Mouse (Mus musculus): Measurements from ENCODE around the gene Tcp10c. TPM values are rescaled to one million over a fixed set of nuclear protein-coding genes. Genes with fewer than 3 reads are reported as not detected.
"Not testable (repeated sequence)": the region's sequence is repeated elsewhere in the genome, so short reads cannot be mapped to it uniquely, and the experiment has no call there.

The Tcp10c gene
- polyA plus RNA-seq, 1 experiment from 2014 or later: not detected

DNA sequence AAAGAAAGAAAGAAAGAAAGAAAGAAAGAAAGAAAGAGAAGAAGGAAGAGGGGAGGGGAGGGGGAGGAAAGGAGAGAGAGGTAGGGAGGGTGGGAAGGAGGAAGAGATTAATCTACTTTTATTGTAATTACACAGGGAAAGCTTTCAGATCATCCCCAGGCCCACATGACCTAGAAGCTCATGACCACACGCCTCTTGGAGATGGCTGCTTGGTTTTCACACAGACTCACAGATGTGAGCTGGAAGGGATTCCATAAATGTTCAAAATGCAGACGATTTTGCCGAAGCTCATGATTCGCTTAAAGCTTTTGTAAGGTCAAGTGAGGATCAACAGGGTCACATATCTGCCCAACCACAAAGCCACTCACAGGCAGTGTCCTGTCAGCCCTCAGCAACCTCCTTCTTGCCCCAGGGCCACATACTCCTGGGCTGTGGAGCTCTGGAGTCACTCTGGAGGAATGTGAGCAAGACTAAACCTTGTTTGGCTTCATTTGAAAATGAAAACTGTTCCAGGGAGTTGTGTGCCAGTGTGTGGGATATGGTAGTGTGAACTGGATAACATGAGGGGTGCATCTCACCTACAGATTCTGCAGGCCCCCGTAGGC, 49.3 kb downstream of the Tcp10c start:
- not testable (repeated sequence) for H3K36me3 ChIP-seq (ENCODE audit: control insufficient read depth, insufficient read depth, low read length); H3K9ac ChIP-seq (ENCODE audit: low read length); DNase-seq (ENCODE audit: low spot score); H3K4me2 ChIP-seq (replicated peaks; ENCODE audit: low read depth); H3K4me1 ChIP-seq (replicated peaks; ENCODE audit: control insufficient read depth, insufficient read depth); H3K27me3 ChIP-seq (ENCODE audit: control insufficient read depth, insufficient read depth, low read length); H3K27ac ChIP-seq (replicated peaks); H3K4me3 ChIP-seq (ENCODE audit: low read depth, low read length); ATAC-seq (ENCODE audit: low FRiP score, low TSS enrichment); H3K9me3 ChIP-seq (ENCODE audit: control insufficient read depth, low read length)
- WGBS: 80% methylated on average over 5 of the region's 5 CpGs

GRCm38 (mm10) chr17:13406023-13406422, 51.7 kb downstream of the Tcp10c start:
- not testable (repeated sequence) for DNase-seq (ENCODE audit: low spot score); H3K36me3 ChIP-seq (ENCODE audit: control insufficient read depth, insufficient read depth, low read length); H3K9ac ChIP-seq (ENCODE audit: low read length); H3K9me3 ChIP-seq (ENCODE audit: control insufficient read depth, low read length); H3K4me2 ChIP-seq (replicated peaks; ENCODE audit: low read depth); ATAC-seq (ENCODE audit: low FRiP score, low TSS enrichment); H3K27ac ChIP-seq (replicated peaks); H3K4me3 ChIP-seq (ENCODE audit: low read depth, low read length); H3K4me1 ChIP-seq (replicated peaks; ENCODE audit: control insufficient read depth, insufficient read depth); H3K27me3 ChIP-seq (ENCODE audit: control insufficient read depth, insufficient read depth, low read length)
- WGBS: 85% methylated on average over 3 of the region's 3 CpGs

- not testable (repeated sequence) for H3K36me3 ChIP-seq (ENCODE audit: control insufficient read depth, insufficient read depth, low read length)
- ATAC-seq (ENCODE audit: low FRiP score, low TSS enrichment): peak; percentile 22; the same call in 1 of the 2 replicates
Observed at GRCm38 (mm10) chr17:13406701-13407100, 52.3 kb downstream of the Tcp10c start.

GRCm38 (mm10) chr17:13407621-13408256, 53.4 kb downstream of the Tcp10c start:
- H3K4me1 ChIP-seq (replicated peaks; ENCODE audit: control insufficient read depth, insufficient read depth); H3K9ac ChIP-seq (ENCODE audit: low read length); H3K36me3 ChIP-seq (ENCODE audit: control insufficient read depth, insufficient read depth, low read length); H3K27me3 ChIP-seq (ENCODE audit: control insufficient read depth, insufficient read depth, low read length); DNase-seq (ENCODE audit: low spot score); H3K9me3 ChIP-seq (ENCODE audit: control insufficient read depth, low read length); H3K4me3 ChIP-seq (ENCODE audit: low read depth, low read length); H3K27ac ChIP-seq (replicated peaks); H3K4me2 ChIP-seq (replicated peaks; ENCODE audit: low read depth): not testable (repeated sequence)
- 92% methylated on average over 3 of the region's 4 CpGs for WGBS
- peak; percentile 43; the same call in 1 of the 2 replicates for ATAC-seq (ENCODE audit: low FRiP score, low TSS enrichment)

More at GRCm38 (mm10) chr17:13406701-13407100, 52.3 kb downstream of the Tcp10c start:
- H3K9me3 ChIP-seq (ENCODE audit: control insufficient read depth, low read length); H3K4me2 ChIP-seq (replicated peaks; ENCODE audit: low read depth); H3K27me3 ChIP-seq (ENCODE audit: control insufficient read depth, insufficient read depth, low read length); H3K9ac ChIP-seq (ENCODE audit: low read length); H3K27ac ChIP-seq (replicated peaks); DNase-seq (ENCODE audit: low spot score); H3K4me3 ChIP-seq (ENCODE audit: low read depth, low read length); H3K4me1 ChIP-seq (replicated peaks; ENCODE audit: control insufficient read depth, insufficient read depth): not testable (repeated sequence)
- 89% methylated on average over 5 of the region's 6 CpGs for WGBS

DNA sequence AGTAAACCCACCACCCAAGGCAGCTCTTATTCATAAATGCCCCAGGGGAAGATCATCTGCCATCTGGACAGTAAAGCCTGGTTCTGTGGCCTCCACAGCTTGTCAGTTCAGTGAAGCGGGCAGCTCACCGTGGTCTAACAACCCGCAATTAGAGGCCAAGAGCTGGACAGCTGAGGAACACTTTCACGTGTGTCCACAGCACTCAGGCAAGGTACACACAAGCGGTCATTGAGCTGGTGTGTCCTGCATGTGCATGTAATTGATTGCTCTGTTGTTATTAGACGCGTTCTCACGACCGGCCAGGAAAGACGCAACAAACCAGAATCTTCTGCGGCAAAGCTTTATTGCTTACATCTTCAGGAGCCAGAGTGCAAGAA, 53.9 kb downstream of the Tcp10c start:
- not testable (repeated sequence) for H3K4me1 ChIP-seq (replicated peaks; ENCODE audit: control insufficient read depth, insufficient read depth); H3K4me2 ChIP-seq (replicated peaks; ENCODE audit: low read depth); H3K27me3 ChIP-seq (ENCODE audit: control insufficient read depth, insufficient read depth, low read length); H3K4me3 ChIP-seq (ENCODE audit: low read depth, low read length); H3K36me3 ChIP-seq (ENCODE audit: control insufficient read depth, insufficient read depth, low read length); H3K27ac ChIP-seq (replicated peaks); H3K9ac ChIP-seq (ENCODE audit: low read length); DNase-seq (ENCODE audit: low spot score); H3K9me3 ChIP-seq (ENCODE audit: control insufficient read depth, low read length)
- ATAC-seq (ENCODE audit: low FRiP score, low TSS enrichment): 0 out of 2 replicates have a peak, but pooled peaks have one; percentile 49
- 90% methylated on average over 9 of the region's 11 CpGs for WGBS

DNA sequence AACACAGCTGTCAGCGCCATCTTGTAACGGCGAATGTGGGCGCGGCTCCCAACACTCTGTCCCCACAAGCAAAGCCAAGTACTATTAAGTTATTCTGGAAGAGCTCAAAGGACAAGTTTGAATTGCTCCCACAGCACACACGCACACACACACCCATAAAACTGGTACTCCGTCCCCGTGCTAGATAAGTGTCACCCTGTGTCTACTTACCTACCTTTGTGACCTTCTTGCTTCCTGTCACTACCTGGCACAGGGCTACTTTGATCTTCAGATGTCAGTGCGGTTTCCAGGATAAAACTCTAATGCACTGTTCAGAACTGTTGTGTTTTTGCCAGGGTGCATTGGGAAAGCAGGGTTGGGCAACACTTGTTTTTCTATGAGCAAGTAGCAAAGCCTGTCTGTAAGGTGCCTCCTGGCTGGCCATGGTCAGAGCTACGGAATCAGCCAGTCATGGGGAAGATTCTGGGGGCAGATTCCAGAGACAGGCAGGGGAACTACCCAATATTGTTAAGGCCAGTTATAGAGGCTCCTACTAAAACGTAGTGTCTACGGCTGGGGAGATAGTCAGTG, 66.7 kb downstream of the Tcp10c start:
- DNase-seq (ENCODE audit: low spot score); H3K27me3 ChIP-seq (ENCODE audit: control insufficient read depth, insufficient read depth, low read length); H3K4me2 ChIP-seq (replicated peaks; ENCODE audit: low read depth); H3K4me3 ChIP-seq (ENCODE audit: low read depth, low read length); H3K4me1 ChIP-seq (replicated peaks; ENCODE audit: control insufficient read depth, insufficient read depth); H3K9ac ChIP-seq (ENCODE audit: low read length); H3K27ac ChIP-seq (replicated peaks); H3K9me3 ChIP-seq (ENCODE audit: control insufficient read depth, low read length); H3K36me3 ChIP-seq (ENCODE audit: control insufficient read depth, insufficient read depth, low read length): not testable (repeated sequence)
- ATAC-seq (ENCODE audit: low FRiP score, low TSS enrichment): peak; percentile 32; the same call in 1 of the 2 replicates
- 87% methylated on average over 9 of the region's 12 CpGs for WGBS

GRCm38 (mm10) chr17:13422638-13423037, 68.3 kb downstream of the Tcp10c start:
- H3K4me1 ChIP-seq (replicated peaks; ENCODE audit: control insufficient read depth, insufficient read depth); DNase-seq (ENCODE audit: low spot score); H3K27ac ChIP-seq (replicated peaks); H3K36me3 ChIP-seq (ENCODE audit: control insufficient read depth, insufficient read depth, low read length); H3K4me2 ChIP-seq (replicated peaks; ENCODE audit: low read depth); H3K27me3 ChIP-seq (ENCODE audit: control insufficient read depth, insufficient read depth, low read length); H3K9ac ChIP-seq (ENCODE audit: low read length); H3K9me3 ChIP-seq (ENCODE audit: control insufficient read depth, low read length); H3K4me3 ChIP-seq (ENCODE audit: low read depth, low read length): not testable (repeated sequence)
- peak; percentile 50 for ATAC-seq (ENCODE audit: low FRiP score, low TSS enrichment)
- 93% methylated on average over 5 of the region's 5 CpGs for WGBS

DNA sequence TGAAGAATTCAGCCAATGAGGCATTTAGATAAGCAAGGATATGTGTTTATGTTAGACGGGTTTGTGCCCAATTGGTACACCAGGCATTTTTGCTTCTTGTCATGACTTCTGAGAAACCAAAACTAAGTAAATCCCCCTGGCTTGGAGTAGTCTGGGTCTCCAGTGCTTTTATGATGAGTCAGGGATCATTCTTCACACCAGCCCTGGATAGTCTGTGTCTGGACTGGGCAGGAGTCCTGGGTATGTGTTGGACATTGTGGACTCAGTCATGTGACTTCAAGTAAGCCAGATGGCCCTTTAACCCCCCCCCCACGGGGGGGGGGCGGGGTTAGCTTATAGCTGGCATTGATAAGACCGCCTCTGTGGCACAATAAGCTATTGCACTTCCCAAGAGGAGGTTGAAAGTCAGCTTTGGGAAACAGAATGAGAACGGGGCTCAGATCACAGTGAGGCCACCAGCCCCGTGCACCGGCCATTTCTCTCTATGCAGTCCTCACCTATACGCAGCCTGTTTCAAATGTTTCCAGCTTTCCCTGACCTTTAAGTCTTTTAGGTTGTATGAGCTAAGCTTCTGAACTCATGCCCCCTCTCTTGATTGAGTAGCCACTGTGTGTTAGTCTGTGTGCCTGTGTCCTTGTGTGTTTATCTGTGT, 69.1 kb downstream of the Tcp10c start:
- H3K4me3 ChIP-seq (ENCODE audit: low read depth, low read length); H3K4me1 ChIP-seq (replicated peaks; ENCODE audit: control insufficient read depth, insufficient read depth); H3K9me3 ChIP-seq (ENCODE audit: control insufficient read depth, low read length); H3K27me3 ChIP-seq (ENCODE audit: control insufficient read depth, insufficient read depth, low read length); H3K9ac ChIP-seq (ENCODE audit: low read length); H3K27ac ChIP-seq (replicated peaks); H3K4me2 ChIP-seq (replicated peaks; ENCODE audit: low read depth); H3K36me3 ChIP-seq (ENCODE audit: control insufficient read depth, insufficient read depth, low read length): not testable (repeated sequence)
- ATAC-seq (ENCODE audit: low FRiP score, low TSS enrichment) (peak; percentile 43), DNase-seq (ENCODE audit: low spot score) (peak; percentile 25)
- 66% methylated on average over 8 of the region's 8 CpGs for WGBS

GRCm38 (mm10) chr17:13424321-13424720, 69.9 kb downstream of the Tcp10c start:
- ATAC-seq (ENCODE audit: low FRiP score, low TSS enrichment); H3K27ac ChIP-seq (replicated peaks); H3K9ac ChIP-seq (ENCODE audit: low read length); H3K36me3 ChIP-seq (ENCODE audit: control insufficient read depth, insufficient read depth, low read length); H3K9me3 ChIP-seq (ENCODE audit: control insufficient read depth, low read length); H3K4me3 ChIP-seq (ENCODE audit: low read depth, low read length); DNase-seq (ENCODE audit: low spot score); H3K4me1 ChIP-seq (replicated peaks; ENCODE audit: control insufficient read depth, insufficient read depth); H3K27me3 ChIP-seq (ENCODE audit: control insufficient read depth, insufficient read depth, low read length); H3K4me2 ChIP-seq (replicated peaks; ENCODE audit: low read depth): not testable (repeated sequence)
- 87% methylated on average over 6 of the region's 6 CpGs for WGBS
